Mouse (Mus musculus): ENCODE results near the gene Prkcz. TPM values are rescaled to one million over a fixed set of nuclear protein-coding genes. Genes with fewer than 3 reads are reported as not detected.

Prkcz gene
- total RNA-seq, 1 experiment from 2014 or later, result not detected

DNA sequence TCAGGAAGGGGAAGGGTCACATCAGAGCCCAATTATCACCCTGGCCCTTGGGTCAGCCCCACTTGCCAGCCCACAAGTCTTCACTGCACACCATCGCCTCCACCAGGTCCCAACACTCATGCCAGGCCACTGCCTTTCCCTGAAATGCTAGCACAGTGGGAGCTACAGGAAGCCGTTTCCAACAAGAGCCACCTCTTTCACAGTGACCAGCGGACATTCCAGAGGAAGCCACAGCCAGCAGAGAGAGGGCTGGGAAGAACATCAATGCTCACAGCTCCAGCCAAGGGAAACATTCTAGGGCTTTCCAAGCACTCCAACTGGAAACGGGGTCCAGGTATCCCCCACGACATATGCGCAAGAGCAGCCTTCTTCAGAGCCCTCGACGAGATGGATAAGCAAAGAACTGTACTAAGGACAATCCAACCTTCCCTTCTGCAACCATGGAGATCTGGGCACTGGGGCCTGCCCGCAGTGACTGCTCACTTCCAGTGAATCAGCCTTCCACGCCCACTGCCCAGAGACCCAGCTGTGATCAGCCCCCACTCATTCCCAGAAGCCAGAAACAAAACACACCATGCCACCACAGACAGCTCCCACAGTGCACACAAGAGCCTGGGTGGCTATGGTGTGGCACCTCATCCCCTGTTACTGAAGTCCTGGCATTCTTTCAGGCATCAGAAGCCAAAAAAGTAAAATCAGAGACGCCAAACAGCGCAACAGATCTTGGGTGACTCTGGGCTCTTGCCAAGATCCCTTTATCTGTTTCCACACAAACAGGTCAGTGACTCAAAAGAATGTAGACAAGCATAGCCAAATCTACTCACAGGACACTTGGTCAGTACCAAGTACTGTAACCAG, 145.2 kb downstream of the Prkcz start:
- ATAC-seq (replicated peaks; ENCODE audit: insufficient number of reproducible peaks, low FRiP score, low TSS enrichment, poor library complexity, severe bottlenecking), result no peak

DNA sequence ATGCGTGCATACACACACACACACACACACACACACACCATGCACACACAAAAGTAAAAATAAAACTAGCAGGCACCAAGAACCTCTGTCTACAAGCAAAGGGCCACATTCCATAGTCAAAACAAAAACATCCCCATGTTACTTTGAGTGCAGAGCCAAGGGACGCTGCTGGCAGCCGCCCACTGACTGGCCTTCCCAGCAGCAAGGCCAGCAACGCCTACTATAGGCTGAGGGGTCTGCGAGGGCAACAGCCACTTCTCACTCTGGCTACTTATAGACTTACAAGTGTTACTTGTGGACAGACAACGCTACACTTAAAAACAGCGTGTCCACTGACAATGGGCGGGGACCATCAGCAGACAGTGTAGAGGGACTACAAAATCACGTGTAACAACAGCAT, 146.0 kb downstream of the Prkcz start:
- ATAC-seq (replicated peaks; ENCODE audit: insufficient number of reproducible peaks, low FRiP score, low TSS enrichment, poor library complexity, severe bottlenecking), result no peak

GRCm38 (mm10) chr4:155214793-155215192, 146.4 kb downstream of the Prkcz start:
- no peak for ATAC-seq (replicated peaks; ENCODE audit: insufficient number of reproducible peaks, low FRiP score, low TSS enrichment, poor library complexity, severe bottlenecking)

DNA sequence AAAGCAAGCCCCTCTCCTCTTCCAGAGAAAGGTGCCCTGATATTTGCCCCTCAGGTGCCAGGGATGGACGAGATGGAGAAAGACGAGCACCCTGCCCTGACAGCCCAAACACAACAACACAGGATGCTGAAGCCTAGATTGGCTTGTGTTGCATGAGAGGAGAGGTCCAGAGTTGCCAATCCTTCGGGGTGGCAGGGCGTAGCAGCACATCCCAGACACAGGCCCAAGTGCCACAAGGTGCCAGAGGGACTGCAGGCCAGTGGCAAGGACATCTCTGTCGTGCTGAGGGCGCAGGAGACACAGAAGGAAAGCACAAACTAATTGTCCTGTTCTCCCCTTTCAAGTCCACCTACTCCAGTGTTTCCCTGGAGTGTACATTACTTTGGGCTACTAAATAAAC, 147.0 kb downstream of the Prkcz start:
- ATAC-seq (replicated peaks; ENCODE audit: insufficient number of reproducible peaks, low FRiP score, low TSS enrichment, poor library complexity, severe bottlenecking), result no peak

DNA sequence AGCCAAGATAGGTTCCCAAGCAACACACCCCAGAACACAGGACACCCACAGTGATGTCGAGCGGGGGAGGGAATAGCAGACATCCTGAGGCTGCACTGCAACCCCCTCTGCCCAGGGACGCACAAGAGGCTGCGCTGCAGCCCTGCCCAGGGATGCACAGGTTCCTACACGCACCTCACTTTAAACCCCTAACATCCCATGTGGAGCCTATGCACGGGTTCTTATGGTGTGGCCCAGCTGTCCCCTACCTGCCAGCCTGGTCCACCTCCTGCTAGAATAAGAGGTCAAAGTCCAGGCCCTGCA, 147.5 kb downstream of the Prkcz start:
- no peak for ATAC-seq (replicated peaks; ENCODE audit: insufficient number of reproducible peaks, low FRiP score, low TSS enrichment, poor library complexity, severe bottlenecking)

- ATAC-seq (replicated peaks; ENCODE audit: insufficient number of reproducible peaks, low FRiP score, low TSS enrichment, poor library complexity, severe bottlenecking), result no peak
Observed at GRCm38 (mm10) chr4:155213052-155213751, 148.0 kb downstream of the Prkcz start.

Other genes starting within 250 kb of the Prkcz start
- gene Ski, start 138.8 kb downstream of the Prkcz start, total RNA-seq (2017), result 13.5 to 26.2 TPM (median 17.7 TPM) in 3 replicates
- 15.4 to 17.5 TPM (median 17.0 TPM) in 3 replicates for gene Faap20, start 111.6 kb downstream of the Prkcz start, total RNA-seq (2017)
- 1.1 TPM in 1 of 3 replicates, not detected in the others for gene Gabrd, start 36.8 kb upstream of the Prkcz start, total RNA-seq (2017)
- 0.64 to 2.0 TPM (median 1.7 TPM) in 3 replicates for gene Cfap74, start 47.8 kb upstream of the Prkcz start, total RNA-seq (2017)
- not detected in 3 replicates for gene Tmem52, start 107.8 kb upstream of the Prkcz start, total RNA-seq (2017)
- 150 to 269 TPM (median 199 TPM) in 3 replicates for gene Gnb1, start 130.0 kb upstream of the Prkcz start, total RNA-seq (2017)
- 392 to 513 TPM (median 506 TPM) in 3 replicates for gene Nadk, start 201.0 kb upstream of the Prkcz start, total RNA-seq (2017)
- 6.5 to 13.6 TPM (median 9.2 TPM) in 3 replicates for gene Slc35e2, start 240.1 kb upstream of the Prkcz start, total RNA-seq (2017)

Measured in monocyte, adult 5-6 weeks (primary cell).